Mouse (Mus musculus) ovary, postnatal 10 days (tissue): ENCODE measurements around the gene Kat2a.

Experiments used
- DNase-seq: peaks from one replicate; pipeline ENCODE4 v3.0.0; 2022; ENCODE audit warnings: low spot score

Kat2a gene

GRCm38 (mm10) chr11:100710528-100710927, 1.7 kb downstream of the Kat2a start:
- DNase-seq = no peak

GRCm38 (mm10) chr11:100709201-100709810, 3.0 kb downstream of the Kat2a start:
- no peak for DNase-seq

GRCm38 (mm10) chr11:100705095-100705747, 7.0 kb downstream of the Kat2a start:
- DNase-seq = no peak

GRCm38 (mm10) chr11:100703851-100704531, 8.3 kb downstream of the Kat2a start, which contains the start of gene Dhx58:
Gene Dhx58, minus strand, starts transcription at chr11:100704271.
- DNase-seq = no peak

- no peak for DNase-seq
Measured at GRCm38 (mm10) chr11:100703366-100703765, 8.9 kb downstream of the Kat2a start.

GRCm38 (mm10) chr11:100702906-100703305, 9.4 kb downstream of the Kat2a start:
- DNase-seq = no peak

- DNase-seq = no peak
Measured at GRCm38 (mm10) chr11:100702081-100702851, 10.0 kb downstream of the Kat2a start.

GRCm38 (mm10) chr11:100701301-100701700, 11.0 kb downstream of the Kat2a start:
- no peak for DNase-seq

GRCm38 (mm10) chr11:100700710-100701109, 11.6 kb downstream of the Kat2a start:
- DNase-seq = no peak

- DNase-seq = no peak
Measured at GRCm38 (mm10) chr11:100697921-100698320, 14.3 kb downstream of the Kat2a start.

GRCm38 (mm10) chr11:100694926-100695325, 17.3 kb downstream of the Kat2a start:
- peak; percentile 65 for DNase-seq

GRCm38 (mm10) chr11:100693154-100693553, 19.1 kb downstream of the Kat2a start:
- DNase-seq = no peak

GRCm38 (mm10) chr11:100692164-100692616, 20.1 kb downstream of the Kat2a start, which contains the start of gene Zfp385c:
Gene Zfp385c, minus strand, starts transcription at chr11:100692455.
- DNase-seq = no peak

GRCm38 (mm10) chr11:100690389-100690788, 21.9 kb downstream of the Kat2a start:
- no peak for DNase-seq

- DNase-seq = no peak
Measured at GRCm38 (mm10) chr11:100688443-100688842, 23.8 kb downstream of the Kat2a start.

GRCm38 (mm10) chr11:100687265-100687664, 25.0 kb downstream of the Kat2a start:
- DNase-seq = no peak

- DNase-seq = no peak
Measured at GRCm38 (mm10) chr11:100685371-100685770, 26.9 kb downstream of the Kat2a start.

- DNase-seq = no peak
Measured at GRCm38 (mm10) chr11:100684084-100684483, 28.2 kb downstream of the Kat2a start.

GRCm38 (mm10) chr11:100682526-100682925, 29.7 kb downstream of the Kat2a start:
- no peak for DNase-seq

GRCm38 (mm10) chr11:100681826-100682225, 30.4 kb downstream of the Kat2a start:
- DNase-seq = no peak

- DNase-seq = no peak
Measured at GRCm38 (mm10) chr11:100677810-100678209, 34.5 kb downstream of the Kat2a start.

- DNase-seq = peak; percentile 30
Measured at GRCm38 (mm10) chr11:100673169-100673568, 39.1 kb downstream of the Kat2a start.
